Mouse (Mus musculus) cortical plate, adult 2 months (tissue): ENCODE measurements around the gene Gm28053.

Experiments
- CTCF ChIP-seq: fragments of 200-500 bp; IDR thresholded peaks from 2 replicates; pipeline ENCODE4 v1.5.1; 2011; ENCODE audit warnings: mild to moderate bottlenecking, control low read depth, low read length; ENCODE audit not compliant: insufficient read depth; ENCODE audit errors: extremely low read depth
- POLR2A ChIP-seq: fragments of 200-500 bp; IDR thresholded peaks from 2 replicates; pipeline ENCODE4 v1.6.1; 2011; ENCODE audit warnings: mild to moderate bottlenecking, low read length, control low read depth; ENCODE audit not compliant: insufficient read depth; ENCODE audit errors: extremely low read depth

- no peak for TF ChIP-seq POLR2A
- TF ChIP-seq CTCF = no peak
These were observed 66.0 kb downstream of the Gm28053 start for GRCm38 (mm10) chr6:48784406-48784805.
